Mouse (Mus musculus): ENCODE measurements at regions not wholly inside any gene's neighbourhood (a gene's known extent, or its start where the extent isn't known, plus 50 kb on each side); places are given as distances from the start of the nearest gene placed in this dataset.

DNA sequence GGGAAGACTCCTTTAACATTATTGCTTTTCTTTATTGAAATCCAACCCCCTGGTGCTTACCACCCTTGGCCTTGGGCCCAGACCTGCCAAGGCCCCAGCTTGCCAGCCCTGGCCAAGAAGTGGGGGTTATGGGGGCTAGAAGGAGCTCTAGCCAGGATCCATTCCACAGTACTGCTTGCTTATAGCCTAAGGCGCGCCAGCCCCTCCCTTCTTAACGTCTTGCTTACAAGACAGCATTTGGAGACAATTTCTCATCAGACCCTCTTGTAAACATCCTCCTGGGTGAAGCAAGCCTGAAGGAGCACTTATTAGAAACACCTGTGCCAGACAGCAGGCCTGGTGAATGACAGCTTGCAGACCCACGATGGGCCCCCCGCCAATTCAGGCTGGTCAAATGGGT, 179.3 kb downstream of the Cyp26b1 start:
- TF ChIP-seq CTCF (IDR thresholded peaks at IDR 0.05; ENCODE audit: low read depth) (no peak), EP300 (IDR thresholded peaks at IDR 0.05; ENCODE audit: low read depth) (no peak)
